Mouse (Mus musculus) ovary, postnatal 36 days (tissue): ENCODE data around the gene Alkbh5.
A peak's percentile ranks its signal among the peaks of the same experiment; 100 is the strongest.

ENCODE experiments used
- DNase-seq: peaks from one replicate; pipeline ENCODE4 v3.0.0; 2022; ENCODE audit warnings: low spot score, mixed read lengths

Alkbh5 gene

DNA sequence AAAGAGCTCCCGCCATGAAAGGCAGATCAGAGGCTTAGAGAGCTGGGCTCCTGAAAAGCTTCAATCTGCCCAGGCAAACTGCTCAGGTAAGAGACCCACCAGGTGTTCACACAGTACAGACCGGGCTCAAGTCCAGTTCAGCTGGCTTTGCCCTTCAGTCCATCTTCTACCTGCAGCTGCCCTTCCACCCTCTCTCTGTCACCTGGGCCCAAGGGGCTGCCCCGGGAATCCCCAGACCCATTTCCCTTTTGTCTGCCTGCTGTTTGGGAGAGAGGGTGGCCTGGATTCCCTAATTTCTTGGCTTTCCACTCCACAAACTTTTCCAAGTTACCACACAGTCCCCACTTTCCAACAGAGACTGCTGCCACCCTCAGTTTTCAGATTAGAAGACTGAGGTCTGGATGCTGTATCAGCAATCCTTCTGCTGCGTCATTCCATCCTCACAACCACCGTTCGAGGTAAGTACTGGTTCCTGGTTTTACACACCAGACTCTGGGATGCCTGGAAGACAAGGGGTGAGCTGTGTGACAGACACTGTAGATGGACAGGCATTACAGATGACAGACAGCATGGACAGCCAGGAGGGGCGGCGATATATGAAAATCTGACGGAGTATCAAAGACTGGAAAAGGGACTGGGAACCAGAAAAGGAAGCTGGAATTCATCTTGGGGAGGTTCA is at the start of gene Alkbh5:
Gene Alkbh5 (plus strand): TSS at position 202 of the 679 bp plus-strand sequence.
- peak; percentile 17 for DNase-seq

DNA sequence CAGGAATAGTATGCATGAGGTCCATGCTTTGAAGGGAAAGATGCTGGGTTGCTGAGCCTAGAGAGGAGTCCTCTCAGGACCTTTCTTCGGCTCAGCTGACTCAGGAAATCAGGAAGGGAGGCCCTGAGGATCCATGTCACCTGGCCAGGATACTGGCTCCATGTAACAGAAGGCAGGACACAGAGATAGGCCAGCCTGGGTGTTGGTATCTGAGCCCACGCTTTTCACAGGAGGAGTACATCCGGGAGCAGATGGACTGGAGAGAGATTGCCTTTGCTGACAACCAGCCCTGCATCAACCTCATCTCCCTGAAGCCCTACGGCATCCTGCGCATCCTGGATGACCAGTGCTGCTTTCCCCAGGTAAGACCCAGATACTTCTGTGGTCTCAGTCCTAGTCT is 43.5 kb upstream of the Alkbh5 start:
- DNase-seq: no peak

DNA sequence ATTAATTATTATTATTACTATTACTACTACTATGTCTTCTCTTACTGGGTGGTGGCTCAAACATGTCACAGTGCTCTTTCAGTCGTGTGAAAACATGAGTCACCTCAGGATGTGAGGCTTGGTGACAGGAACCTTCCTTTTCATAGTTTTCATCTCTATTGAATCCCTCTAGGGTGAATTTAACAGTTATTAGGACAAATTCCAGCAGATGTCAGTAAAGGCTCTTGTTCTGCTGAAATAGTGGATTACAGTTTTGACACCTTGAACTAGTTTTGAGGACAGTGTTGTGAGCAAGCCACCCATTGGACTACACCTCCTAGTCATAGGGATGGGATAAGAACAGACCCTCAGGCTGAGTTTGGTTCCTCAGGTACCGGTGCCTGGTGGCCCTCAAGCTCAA is 40.5 kb upstream of the Alkbh5 start:
- no peak for DNase-seq

DNA sequence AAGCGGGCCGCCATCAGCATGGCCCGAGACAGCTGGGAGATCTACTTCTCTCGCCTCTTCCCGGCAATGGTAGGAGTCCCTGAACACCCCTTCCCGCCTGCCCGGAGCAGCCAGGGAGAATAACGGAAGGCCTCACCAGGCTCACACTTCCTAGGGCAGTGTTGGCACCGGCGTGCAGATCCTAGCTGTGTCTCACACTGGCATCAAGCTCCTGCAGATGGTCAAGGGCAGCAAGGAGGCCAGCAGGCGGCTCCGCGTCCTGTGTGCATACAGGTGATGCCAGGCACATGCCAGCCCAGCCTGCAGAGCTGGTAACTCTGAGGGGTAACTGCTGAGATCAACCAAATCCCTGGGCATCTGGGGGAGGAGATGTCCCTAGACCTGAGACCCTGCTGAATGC is 28.9 kb upstream of the Alkbh5 start:
- DNase-seq: no peak

DNA sequence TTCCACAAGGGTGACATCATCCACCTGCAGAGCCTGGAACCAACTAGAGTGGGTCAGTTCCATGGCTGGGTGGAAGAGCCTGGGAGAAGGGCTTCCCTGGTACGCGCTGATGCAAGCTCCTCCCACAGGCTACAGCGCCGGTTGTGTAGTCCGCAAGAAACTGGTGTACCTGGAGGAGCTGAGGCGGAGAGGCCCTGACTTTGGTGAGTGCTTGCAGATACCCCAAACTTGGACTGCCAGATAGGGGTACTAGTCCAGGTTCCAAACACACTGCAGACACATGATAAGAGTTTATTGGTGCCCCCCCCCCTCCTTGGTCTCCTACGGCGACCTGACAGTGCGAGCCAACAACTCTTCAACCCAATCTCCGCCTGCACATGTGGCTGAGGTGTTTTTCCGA is 27.2 kb upstream of the Alkbh5 start:
- no peak for DNase-seq

DNA sequence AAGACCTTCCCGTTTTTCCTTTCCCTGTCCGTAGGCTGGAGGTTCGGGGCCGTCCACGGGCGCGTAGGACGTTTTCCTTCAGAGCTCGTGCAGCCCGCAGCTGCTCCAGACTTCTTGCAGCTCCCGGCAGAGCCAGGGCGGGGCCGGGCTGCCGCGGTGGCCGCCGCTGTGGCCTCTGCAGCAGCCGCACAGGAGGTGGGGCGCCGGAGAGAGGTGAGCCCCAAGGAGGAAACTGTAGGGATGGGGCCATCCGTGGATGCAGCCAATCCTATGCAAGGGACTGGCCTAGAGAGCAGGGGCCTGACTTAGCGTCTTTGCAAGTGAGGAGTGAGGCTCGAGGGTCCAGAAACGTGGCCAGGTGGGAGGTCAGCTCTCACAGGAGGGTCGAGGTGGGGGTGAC is 26.7 kb upstream of the Alkbh5 start:
- DNase-seq: no peak

DNA sequence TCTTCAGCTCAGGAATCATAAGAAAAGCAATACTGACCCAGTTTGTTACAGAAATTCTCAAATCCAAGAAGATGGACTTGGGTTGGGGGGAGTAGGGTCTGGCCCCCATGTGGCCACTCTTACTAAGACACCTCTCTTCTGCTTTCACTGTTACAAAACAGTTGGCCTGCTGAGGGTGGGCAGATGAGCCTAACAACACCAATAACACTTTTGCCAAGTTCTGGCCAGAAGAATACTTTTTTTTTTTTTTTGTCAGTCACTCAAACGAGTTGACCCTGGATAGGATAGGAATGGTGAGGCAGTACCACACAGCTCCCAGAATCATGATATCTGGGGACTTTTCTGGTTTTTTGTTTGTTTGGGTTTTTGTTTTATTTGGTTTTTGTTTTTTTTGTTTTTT is 24.3 kb upstream of the Alkbh5 start:
- no peak for DNase-seq

DNA sequence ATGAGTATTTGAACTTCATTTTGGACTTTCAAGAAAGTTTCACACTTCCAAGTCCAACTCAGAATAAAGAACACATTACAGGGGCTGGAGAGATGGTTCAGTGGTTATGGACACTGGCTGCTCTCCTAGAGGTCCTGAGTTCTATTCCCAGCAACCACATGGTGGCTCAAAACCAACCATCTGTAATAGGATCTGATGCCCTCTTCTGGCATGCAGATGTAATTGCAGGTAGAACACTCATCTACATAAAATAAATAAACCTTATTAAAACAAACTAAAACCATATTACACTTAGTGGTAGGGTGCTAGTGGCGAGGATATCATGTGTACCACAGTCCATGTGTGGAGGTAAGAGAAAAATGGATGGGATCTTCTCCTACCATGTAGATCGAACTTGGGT is 23.7 kb upstream of the Alkbh5 start:
- DNase-seq: no peak

DNA sequence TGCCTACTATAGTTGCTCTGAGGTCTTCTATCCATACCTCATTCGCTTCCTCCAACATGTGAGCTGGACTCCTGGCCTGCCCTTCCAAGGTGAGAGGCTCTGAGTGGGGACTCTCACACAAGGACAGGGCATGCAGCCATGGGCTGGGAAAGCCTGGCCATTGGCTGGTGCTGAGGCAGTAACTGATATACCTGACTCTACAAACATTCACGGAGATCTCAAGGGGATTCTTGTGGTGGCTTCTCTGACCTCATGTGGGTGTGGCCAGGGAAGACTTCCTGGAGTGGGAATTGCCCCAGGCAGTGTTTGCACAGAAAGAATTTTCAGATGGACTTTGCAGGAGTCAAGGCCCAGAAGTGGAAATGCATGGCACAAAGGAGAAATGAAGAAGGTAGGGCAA is 21.2 kb upstream of the Alkbh5 start:
- no peak for DNase-seq

DNA sequence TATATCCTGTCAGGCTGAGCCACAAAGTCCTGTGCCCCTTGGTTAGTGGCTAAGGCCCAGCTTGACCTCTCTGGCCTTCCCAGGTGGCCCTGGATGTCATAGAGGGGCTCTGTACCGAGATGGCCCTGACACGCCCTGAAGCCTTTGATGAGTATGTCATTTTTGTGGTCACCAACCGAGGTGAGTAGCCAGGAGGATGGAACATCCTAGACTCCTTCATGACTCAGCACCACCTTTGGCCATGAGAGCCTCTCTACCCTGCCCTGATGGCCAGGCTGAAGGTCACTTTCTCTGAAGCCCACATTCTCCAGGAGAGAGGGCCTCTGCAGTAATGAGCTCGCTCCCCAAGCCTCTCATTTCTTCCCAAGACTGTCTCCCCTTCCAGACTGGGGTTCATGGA is 17.9 kb upstream of the Alkbh5 start:
- DNase-seq: no peak

DNA sequence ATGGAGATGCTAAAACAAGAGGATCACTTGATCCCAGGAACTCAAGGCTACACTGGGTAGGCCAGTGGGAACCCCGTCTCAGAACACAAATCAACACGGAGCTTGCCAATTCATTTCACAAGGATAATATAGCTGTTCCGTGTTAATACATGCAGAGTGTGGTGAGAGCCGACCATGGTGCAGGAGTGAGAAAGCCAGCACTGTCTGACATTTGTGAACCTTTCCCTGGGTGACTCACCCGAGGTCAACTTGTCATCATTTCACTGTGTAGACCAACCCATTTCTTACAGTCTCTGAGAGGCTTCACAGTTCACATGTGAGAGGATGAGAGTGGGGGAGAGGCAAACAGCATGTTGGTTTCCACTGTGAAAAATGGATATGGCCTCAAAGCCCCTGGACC is 14.2 kb upstream of the Alkbh5 start:
- no peak for DNase-seq

DNA sequence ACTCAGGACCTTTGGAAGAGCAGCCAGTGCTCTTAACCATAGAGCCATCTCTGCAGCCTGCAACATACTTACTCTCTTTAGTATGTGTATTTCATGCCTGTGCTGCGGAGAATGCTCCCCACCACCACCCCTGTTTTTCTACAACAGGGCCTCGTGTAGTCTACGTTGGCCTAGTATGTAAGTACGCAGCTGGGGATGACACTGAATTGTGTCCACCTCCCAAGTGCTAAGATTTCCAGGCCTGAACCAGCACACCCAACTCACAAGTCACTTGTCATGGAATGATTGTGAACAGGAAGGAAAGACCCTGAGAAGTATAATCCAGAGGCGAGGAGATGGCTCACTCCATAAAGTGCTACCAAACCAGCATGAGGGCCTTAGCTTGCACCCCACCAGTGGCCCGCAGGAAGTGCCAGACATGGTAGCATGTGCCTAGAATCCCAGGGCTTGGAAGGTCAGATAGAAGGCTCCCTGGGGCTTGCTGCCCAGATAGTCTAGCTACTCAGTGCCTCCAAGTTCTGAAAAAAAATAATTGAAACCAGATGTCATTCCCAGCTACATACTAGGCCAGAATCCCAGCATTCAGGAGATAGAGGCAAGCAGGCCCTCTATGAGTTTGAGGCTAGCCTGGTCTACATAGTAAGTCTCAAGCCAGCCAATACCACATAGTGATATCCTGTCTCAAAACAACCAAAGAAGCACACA is 13.4 kb upstream of the Alkbh5 start:
- DNase-seq: no peak

DNA sequence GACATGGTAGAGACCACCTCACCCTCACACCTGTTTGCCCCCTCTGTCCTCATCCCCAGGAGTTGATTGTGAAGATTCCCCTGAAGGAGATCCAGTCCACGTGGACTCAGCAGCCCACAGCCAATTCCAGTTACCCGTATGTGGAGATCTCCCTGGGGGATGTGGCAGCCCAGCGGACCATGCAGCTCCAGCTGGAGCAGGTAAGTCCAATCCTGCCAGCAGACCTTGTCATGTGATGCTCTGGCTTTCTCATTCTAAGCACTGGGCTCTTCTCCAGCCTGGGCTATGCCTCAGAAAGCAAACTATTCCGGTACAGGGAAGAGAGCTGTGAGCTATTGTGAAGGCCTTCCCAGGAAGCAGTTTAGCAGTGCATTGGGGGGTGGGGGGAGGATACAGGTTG is 9.7 kb upstream of the Alkbh5 start:
- DNase-seq: peak; percentile 15

DNA sequence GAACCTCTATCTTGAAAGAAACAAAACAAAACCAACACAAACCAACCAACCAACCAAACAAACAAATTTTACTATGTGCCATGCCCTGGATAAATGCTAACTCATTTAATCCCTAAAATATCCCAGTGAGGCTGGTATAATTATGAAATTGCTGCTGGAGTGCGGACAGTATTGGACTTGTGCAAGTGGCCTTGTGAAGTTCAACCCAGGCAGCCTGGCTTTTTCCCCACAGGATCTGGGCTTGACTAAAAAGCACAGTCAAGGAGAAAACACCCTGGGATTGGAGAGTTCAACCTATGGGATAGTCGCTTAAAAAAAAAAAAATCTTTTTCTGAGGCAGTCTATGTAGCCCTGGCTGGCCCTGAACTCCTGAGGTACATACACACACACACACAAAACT is 505 bp upstream of the Alkbh5 start:
- DNase-seq: no peak

DNA sequence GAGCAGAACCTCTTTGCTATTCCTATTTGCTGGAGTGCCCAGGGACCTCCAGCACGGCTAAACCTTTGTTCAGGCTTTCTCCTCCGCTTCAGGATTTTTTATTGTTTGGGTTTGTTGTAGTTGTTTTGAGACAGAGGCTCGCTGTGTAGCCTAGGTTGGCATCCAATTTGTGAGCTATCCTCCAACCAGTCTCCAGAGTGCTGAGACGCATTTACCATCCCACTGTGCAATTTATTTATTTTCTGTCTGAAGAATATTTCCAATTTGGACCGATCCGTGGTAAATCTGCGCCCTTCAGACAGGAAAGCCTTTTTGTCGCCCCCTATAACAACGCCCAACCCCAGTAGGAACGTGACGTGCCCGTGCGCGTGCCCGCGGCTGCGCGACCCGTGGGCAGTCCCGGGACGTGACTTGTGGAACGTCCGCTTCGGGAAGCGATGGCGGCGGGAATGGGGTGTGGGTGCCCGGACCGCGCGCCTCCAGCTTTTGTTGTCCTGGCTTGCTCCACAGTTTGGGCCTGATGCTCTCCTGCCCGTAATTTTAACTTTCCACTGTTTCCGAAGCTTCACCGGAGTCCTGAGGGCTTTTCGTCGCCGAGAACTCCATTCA is 782 bp downstream of the Alkbh5 start:
- peak; percentile 91 for DNase-seq

DNA sequence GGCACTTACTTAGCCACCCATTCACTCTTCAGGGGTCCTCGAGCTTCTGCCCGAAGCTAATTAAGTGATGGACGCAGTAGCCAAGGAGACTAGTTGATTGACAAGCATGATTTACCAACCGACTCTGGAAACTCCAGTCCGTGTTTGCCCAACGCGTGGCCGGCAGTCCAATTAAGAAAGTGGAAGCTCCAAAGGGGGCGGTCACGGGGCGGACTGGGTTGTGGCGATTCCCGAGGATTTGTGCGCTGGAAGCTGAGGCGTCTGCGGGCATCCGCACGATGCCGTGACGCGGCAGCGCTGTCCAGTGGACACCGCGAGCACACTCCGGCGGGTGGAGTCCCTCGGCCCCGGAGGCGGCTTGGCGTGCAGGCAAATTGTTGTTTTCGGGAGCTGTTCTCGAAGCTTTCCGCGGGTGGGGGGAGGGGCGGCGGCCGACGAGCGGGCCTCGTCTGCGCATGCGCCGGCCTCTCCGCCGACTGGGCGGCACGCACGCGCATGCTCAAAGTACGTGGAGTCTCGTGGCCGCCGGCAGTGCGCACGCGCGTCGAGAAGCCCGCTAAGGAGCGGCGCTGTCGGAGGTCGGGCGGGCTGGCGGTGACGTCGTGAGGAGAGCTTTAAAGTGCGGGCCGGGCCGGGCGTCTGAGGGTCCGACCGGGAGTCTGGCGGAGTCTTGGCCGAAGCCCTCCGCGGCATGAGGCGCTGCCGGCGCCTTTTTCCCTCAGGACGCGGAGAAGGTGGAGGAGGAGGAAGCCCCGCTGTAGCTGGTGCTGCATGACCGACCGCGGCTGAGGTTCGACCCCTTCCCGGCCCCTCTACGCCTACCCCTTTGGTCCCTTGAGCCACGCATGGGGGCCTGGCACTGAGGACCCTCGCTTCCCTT is 1.5 kb downstream of the Alkbh5 start:
- peak; percentile 95 for DNase-seq

DNA sequence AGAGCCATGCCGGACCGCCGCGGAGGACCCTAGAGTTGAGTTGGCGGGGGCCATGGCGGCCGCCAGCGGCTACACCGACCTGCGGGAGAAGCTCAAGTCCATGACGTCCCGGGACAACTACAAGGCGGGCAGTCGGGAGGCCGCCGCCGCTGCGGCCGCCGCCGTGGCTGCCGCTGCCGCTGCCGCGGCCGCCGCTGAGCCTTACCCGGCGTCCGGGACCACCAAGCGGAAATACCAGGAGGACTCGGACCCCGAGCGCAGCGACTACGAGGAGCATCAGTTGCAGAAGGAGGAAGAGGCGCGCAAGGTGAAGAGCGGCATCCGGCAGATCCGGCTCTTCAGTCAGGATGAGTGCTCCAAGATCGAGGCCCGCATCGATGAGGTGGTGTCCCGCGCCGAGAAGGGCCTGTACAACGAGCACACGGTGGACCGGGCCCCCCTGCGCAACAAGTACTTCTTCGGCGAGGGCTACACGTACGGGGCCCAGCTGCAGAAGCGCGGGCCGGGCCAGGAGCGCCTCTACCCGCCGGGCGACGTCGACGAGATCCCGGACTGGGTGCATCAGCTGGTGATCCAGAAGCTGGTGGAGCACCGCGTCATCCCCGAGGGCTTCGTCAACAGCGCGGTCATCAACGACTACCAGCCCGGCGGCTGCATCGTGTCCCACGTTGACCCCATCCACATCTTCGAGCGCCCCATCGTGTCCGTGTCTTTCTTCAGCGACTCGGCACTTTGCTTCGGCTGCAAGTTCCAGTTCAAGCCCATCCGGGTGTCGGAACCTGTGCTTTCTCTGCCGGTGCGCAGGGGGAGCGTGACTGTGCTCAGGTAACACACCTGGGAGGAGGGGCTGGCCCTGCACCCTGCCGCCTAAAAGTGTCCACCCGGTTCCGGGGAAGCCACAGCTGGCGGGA is 2.4 kb downstream of the Alkbh5 start:
- peak; percentile 34 for DNase-seq

DNA sequence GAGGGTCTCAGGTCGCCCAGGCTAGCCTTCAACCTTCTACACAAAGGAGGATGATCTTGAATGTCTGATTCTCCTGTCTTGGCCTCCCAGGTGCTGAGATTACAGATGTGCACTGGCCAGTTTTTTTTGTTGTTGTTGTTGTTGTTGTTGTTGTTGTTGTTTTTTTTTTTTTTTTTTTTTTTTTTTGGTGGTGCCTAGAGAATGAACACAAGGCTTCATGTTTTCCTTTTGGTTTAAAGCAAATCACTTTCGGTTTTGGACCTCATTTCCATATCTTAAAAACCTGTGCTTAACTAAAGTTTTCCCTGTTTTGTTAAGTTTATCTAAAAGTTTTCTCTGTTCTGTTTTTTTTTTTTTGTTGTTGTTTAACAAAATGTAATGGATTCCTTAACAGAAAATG is 3.4 kb downstream of the Alkbh5 start:
- no peak for DNase-seq

DNA sequence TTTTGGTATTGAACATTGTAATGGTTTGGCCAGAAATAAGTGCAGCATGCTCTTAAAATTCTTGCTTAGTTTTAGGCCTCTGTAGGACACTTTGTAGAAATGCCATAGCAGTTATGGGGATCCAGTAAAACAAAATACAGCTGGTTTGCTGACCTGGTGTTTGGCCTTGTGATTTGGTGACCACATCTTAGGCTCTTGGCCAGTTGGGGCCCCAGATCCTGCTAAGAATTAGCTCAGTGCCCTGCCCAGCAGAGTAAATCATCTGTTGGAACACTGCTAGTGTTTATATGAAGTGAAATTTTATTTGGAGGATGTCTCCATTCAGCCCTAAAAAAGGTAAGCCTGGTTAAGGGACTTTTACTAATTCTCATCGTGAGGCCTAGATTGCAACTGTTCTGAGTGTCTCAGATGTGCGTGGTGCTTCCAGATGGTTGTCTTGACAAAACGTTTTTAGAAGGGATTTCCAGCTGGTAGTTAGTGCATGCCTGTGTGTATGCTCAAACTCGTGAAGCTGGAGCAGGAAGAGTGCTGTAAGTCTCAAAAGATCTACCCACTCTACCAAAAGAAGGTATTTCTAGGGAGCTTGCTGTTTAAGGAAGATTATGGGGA is 3.9 kb downstream of the Alkbh5 start:
- DNase-seq: no peak

DNA sequence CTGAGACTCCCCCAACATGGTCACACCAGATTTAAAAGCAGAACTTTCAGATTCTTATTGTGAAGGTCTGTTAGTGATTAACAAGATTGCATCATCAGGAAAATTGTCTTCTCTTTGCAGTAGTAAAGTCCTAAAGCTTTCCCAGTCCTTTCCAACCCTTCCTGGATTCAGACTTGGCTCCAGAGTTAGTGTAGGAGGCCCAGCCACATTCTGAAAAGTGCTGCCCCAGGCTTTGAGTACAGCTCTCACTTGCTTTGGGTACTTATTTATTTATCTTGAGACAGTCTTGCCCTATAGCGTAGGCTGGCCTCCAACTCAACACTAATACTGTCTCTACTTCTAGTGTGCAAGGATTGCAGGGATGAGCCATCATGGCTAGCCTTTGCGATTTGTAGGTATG is 4.6 kb downstream of the Alkbh5 start:
- no peak for DNase-seq

DNA sequence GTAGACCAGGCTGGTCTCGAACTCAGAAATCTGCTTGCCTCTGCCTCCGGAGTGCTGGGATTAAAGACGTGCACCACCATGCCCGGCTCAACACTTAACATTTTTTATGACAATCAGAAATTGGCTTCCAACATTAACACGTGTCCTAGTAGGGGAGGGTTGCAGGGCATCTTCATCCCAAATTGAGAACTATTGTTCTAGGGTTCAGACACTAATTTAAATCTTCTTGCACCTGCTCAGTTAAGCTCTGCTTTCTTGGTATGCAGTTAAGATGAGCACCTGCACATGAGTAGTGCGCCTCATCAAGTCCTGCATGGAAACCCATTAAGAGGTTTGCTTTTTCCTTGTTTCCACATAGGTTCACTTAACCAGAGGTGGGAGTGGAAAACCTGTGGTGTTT is 5.7 kb downstream of the Alkbh5 start:
- no peak for DNase-seq
